Mouse (Mus musculus): ENCODE data around the gene Nxph1. TPM values are rescaled to one million over a fixed set of nuclear protein-coding genes. Genes with fewer than 3 reads are reported as not detected.

Gene Nxph1
- total and polyA plus RNA-seq, 3 experiments, result 0.11 TPM; not detected in 2

- H3K36me3 ChIP-seq (replicated peaks), result no peaks in the 10 kb centered on the region
- DNase-seq (ENCODE audit: low spot score), result no peak
- no peak overlapping the region for H3K4me3 ChIP-seq (ENCODE audit: low read depth, low read length)
- no peak for TF ChIP-seq POLR2AphosphoS5 (IDR thresholded peaks at IDR 0.05; ENCODE audit: insufficient replicate concordance, low read depth, low read length)
- TF ChIP-seq GATA2 (IDR thresholded peaks at IDR 0.05; ENCODE audit: borderline replicate concordance, low read depth, low read length), result no peak
- TF ChIP-seq TAL1 (conservative IDR thresholded peaks at IDR 0.05; ENCODE audit: low read depth, low read length), result no peak
- ATAC-seq (ENCODE audit: extremely low read depth, insufficient number of reproducible peaks, low FRiP score, poor library complexity, severe bottlenecking), result no peak
- H3K27me3 ChIP-seq (ENCODE audit: insufficient read depth, low read length), result no peaks in the 10 kb centered on the region
- H3K9me3 ChIP-seq (replicated peaks), result no peaks in the 10 kb centered on the region
- H3K4me1 ChIP-seq (ENCODE audit: insufficient read depth, low read depth, low read length), result no peaks in the 10 kb centered on the region
These were observed 94.2 kb downstream of the Nxph1 start for GRCm38 (mm10) chr6:9042391-9042790.

DNA sequence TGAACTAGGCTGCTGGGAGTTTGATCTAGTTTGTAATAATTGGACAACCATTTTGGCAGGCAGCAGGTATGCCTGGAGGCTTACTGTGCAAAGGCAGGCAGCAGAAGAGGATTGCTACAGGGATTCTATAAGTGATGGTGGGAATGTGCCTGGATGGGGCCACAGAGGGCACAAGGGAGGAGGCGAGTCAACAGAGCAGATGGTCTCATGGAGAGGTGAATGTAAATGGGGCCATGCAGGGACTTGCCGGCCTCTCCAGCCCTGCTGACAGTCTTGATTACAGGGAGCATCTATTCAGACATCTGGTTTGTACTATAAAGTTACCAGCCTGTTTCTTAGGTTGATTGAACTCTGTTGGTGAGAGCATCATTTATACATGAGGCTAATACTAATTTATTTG lies 98.6 kb downstream of the Nxph1 start:
- ATAC-seq (ENCODE audit: extremely low read depth, insufficient number of reproducible peaks, low FRiP score, poor library complexity, severe bottlenecking) (no peak), DNase-seq (ENCODE audit: low spot score) (no peak)
- no peaks in the 10 kb centered on the region for H3K9me3 ChIP-seq (replicated peaks)
- H3K27me3 ChIP-seq (ENCODE audit: insufficient read depth, low read length), result no peaks in the 10 kb centered on the region
- TF ChIP-seq GATA1 (IDR thresholded peaks at IDR 0.05; ENCODE audit: borderline replicate concordance, low read length) (no peak), GATA2 (IDR thresholded peaks at IDR 0.05; ENCODE audit: borderline replicate concordance, low read depth, low read length) (no peak), CTCF (IDR thresholded peaks at IDR 0.05; ENCODE audit: low read depth, low read length) (no peak), TAL1 (conservative IDR thresholded peaks at IDR 0.05; ENCODE audit: low read depth, low read length) (no peak)
- no peak overlapping the region for H3K4me3 ChIP-seq (ENCODE audit: low read depth, low read length)
- no peaks in the 10 kb centered on the region for H3K36me3 ChIP-seq (replicated peaks)
- no peaks in the 10 kb centered on the region for H3K4me1 ChIP-seq (ENCODE audit: insufficient read depth, low read depth, low read length)

DNA sequence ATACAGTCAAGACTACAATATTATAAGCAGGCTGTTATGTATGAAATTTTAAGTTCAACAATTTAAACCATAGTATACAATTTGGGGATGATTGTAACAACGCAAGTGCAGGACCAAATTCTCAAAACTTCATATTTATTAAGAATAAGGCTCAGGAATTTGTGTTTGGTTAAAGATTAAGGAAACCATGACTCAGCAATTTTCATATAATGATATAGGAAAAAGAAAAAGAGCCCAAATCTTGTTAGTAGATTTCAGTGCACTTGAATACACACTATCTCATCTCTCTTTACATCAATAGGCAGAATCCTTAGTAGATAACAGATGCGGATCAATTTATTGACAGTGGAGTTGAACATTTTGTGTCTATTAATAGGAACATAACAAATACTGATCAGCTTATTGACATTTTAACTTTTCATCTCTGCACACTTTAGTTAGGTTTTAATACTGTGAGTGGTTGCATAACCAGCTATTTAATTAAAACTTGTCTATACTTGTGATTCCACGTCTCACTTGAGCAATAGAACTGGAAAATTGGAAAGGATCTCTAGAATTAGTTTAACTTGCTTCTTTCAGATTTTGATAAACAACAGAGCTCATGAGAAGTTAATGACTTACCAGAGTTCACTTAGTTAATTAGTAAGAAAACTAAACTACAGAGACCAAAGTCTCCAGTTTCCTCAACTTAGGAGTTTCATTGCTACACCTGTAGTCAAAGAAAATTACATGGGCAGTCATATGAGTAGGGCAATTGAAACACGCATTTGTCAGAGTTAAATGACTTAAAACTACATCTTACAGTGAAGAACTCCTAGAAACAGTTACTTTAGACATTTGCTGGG lies 113.3 kb downstream of the Nxph1 start:
- no peaks in the 10 kb centered on the region for H3K9me3 ChIP-seq (replicated peaks)
- ATAC-seq (ENCODE audit: extremely low read depth, insufficient number of reproducible peaks, low FRiP score, poor library complexity, severe bottlenecking), result no peak
- no peaks in the 10 kb centered on the region for H3K4me1 ChIP-seq (ENCODE audit: insufficient read depth, low read depth, low read length)
- H3K27me3 ChIP-seq (ENCODE audit: insufficient read depth, low read length), result no peaks in the 10 kb centered on the region
- no peaks in the 10 kb centered on the region for H3K36me3 ChIP-seq (replicated peaks)
- H3K4me3 ChIP-seq (ENCODE audit: low read depth, low read length), result no peak overlapping the region
- DNase-seq (ENCODE audit: low spot score), result no peak
- TF ChIP-seq CTCF (IDR thresholded peaks at IDR 0.05; ENCODE audit: low read depth, low read length) (no peak), TAL1 (conservative IDR thresholded peaks at IDR 0.05; ENCODE audit: low read depth, low read length) (no peak), POLR2AphosphoS5 (IDR thresholded peaks at IDR 0.05; ENCODE audit: insufficient replicate concordance, low read depth, low read length) (no peak), GATA2 (IDR thresholded peaks at IDR 0.05; ENCODE audit: borderline replicate concordance, low read depth, low read length) (no peak), GATA1 (IDR thresholded peaks at IDR 0.05; ENCODE audit: borderline replicate concordance, low read length) (no peak)

DNA sequence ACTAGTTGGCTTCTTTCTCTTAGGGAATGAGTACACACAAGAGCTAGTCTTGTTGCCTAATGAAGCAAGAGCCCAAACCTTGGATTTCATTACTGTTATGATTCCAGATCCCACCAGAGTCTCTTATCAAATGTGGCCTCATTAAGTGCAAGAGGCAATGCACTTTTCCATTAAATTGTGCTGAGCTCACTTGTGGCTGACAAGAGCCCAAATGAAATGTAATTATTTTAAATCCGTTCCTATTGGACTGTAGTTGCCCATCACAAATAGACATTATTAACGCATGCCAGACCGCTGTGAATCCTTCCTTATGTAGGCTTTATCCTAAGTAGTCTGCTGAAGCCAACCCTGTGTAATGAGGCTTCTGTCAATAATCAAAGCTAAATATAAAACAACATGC lies 118.2 kb downstream of the Nxph1 start:
- Histone ChIP-seq H3K27me3 (ENCODE audit: insufficient read depth, low read length) (no peaks in the 10 kb centered on the region), H3K36me3 (replicated peaks) (no peaks in the 10 kb centered on the region), H3K4me3 (ENCODE audit: low read depth, low read length) (no peak overlapping the region), H3K9me3 (replicated peaks) (no peaks in the 10 kb centered on the region), H3K4me1 (ENCODE audit: insufficient read depth, low read depth, low read length) (no peaks in the 10 kb centered on the region)
- ATAC-seq (ENCODE audit: extremely low read depth, insufficient number of reproducible peaks, low FRiP score, poor library complexity, severe bottlenecking) (no peak), DNase-seq (ENCODE audit: low spot score) (no peak)
- TF ChIP-seq GATA2 (IDR thresholded peaks at IDR 0.05; ENCODE audit: borderline replicate concordance, low read depth, low read length), result no peak
- TF ChIP-seq GATA1 (IDR thresholded peaks at IDR 0.05; ENCODE audit: borderline replicate concordance, low read length), result no peak
- no peak for TF ChIP-seq TAL1 (conservative IDR thresholded peaks at IDR 0.05; ENCODE audit: low read depth, low read length)
- TF ChIP-seq POLR2AphosphoS5 (IDR thresholded peaks at IDR 0.05; ENCODE audit: insufficient replicate concordance, low read depth, low read length), result no peak
- no peak for TF ChIP-seq CTCF (IDR thresholded peaks at IDR 0.05; ENCODE audit: low read depth, low read length)

- TF ChIP-seq GATA2 (IDR thresholded peaks at IDR 0.05; ENCODE audit: borderline replicate concordance, low read depth, low read length) (no peak), TAL1 (conservative IDR thresholded peaks at IDR 0.05; ENCODE audit: low read depth, low read length) (no peak), CTCF (IDR thresholded peaks at IDR 0.05; ENCODE audit: low read depth, low read length) (no peak), GATA1 (IDR thresholded peaks at IDR 0.05; ENCODE audit: borderline replicate concordance, low read length) (no peak), POLR2AphosphoS5 (IDR thresholded peaks at IDR 0.05; ENCODE audit: insufficient replicate concordance, low read depth, low read length) (no peak)
- Histone ChIP-seq H3K4me3 (ENCODE audit: low read depth, low read length) (no peak overlapping the region), H3K27me3 (ENCODE audit: insufficient read depth, low read length) (0 out of 2 replicates have a peak, but pooled peaks cover 2% of the 10 kb centered on the region), H3K4me1 (ENCODE audit: insufficient read depth, low read depth, low read length) (no peaks in the 10 kb centered on the region), H3K9me3 (replicated peaks) (no peaks in the 10 kb centered on the region), H3K36me3 (replicated peaks) (no peaks in the 10 kb centered on the region)
- DNase-seq (ENCODE audit: low spot score), result no peak
- no peak for ATAC-seq (ENCODE audit: extremely low read depth, insufficient number of reproducible peaks, low FRiP score, poor library complexity, severe bottlenecking)
These were observed 121.7 kb downstream of the Nxph1 start for GRCm38 (mm10) chr6:9069913-9070312.

DNA sequence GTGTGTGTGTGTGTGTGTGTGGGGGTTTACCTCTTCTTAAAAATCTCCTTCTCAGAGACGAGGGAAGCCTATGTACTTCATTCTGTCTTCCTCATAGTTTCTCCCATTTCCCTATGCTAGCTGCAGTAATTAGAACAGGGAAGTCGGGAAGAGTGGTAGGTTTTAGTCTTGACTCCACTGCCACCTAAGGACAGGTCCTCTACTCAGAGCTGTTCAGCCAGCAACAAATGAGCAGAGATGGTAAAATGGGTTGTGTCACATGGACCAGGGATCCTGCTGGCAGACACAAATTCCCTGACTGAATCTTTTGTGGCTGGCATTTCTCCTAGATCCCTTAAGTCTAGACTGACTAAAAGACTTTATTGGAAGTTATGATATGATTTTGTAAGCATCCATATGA lies 128.2 kb downstream of the Nxph1 start:
- Histone ChIP-seq H3K4me1 (ENCODE audit: insufficient read depth, low read depth, low read length) (no peaks in the 10 kb centered on the region), H3K9me3 (replicated peaks) (no peaks in the 10 kb centered on the region), H3K27me3 (ENCODE audit: insufficient read depth, low read length) (0 out of 2 replicates have a peak, but pooled peaks cover 5% of the 10 kb centered on the region), H3K4me3 (ENCODE audit: low read depth, low read length) (no peak overlapping the region), H3K36me3 (replicated peaks) (no peaks in the 10 kb centered on the region)
- ATAC-seq (ENCODE audit: extremely low read depth, insufficient number of reproducible peaks, low FRiP score, poor library complexity, severe bottlenecking) (no peak), DNase-seq (ENCODE audit: low spot score) (no peak)
- TF ChIP-seq CTCF (IDR thresholded peaks at IDR 0.05; ENCODE audit: low read depth, low read length) (no peak), GATA2 (IDR thresholded peaks at IDR 0.05; ENCODE audit: borderline replicate concordance, low read depth, low read length) (no peak), POLR2AphosphoS5 (IDR thresholded peaks at IDR 0.05; ENCODE audit: insufficient replicate concordance, low read depth, low read length) (no peak), TAL1 (conservative IDR thresholded peaks at IDR 0.05; ENCODE audit: low read depth, low read length) (no peak), GATA1 (IDR thresholded peaks at IDR 0.05; ENCODE audit: borderline replicate concordance, low read length) (no peak)

Measured in G1E (cell line).